Mouse (Mus musculus) ES-E14 (cell line): ENCODE data around the gene Lgi1.

Experiments used
- CHD2 ChIP-seq: IDR thresholded peaks from 2 replicates; pipeline ENCODE4 v1.6.1; 2014; ENCODE audit warnings: mild to moderate bottlenecking, low read depth, low read length, inconsistent platforms
- MAFK ChIP-seq: IDR thresholded peaks from 2 replicates; pipeline ENCODE4 v1.6.1; 2014; ENCODE audit warnings: mild to moderate bottlenecking, low read depth, low read length, inconsistent platforms; ENCODE audit not compliant: insufficient read depth

DNA sequence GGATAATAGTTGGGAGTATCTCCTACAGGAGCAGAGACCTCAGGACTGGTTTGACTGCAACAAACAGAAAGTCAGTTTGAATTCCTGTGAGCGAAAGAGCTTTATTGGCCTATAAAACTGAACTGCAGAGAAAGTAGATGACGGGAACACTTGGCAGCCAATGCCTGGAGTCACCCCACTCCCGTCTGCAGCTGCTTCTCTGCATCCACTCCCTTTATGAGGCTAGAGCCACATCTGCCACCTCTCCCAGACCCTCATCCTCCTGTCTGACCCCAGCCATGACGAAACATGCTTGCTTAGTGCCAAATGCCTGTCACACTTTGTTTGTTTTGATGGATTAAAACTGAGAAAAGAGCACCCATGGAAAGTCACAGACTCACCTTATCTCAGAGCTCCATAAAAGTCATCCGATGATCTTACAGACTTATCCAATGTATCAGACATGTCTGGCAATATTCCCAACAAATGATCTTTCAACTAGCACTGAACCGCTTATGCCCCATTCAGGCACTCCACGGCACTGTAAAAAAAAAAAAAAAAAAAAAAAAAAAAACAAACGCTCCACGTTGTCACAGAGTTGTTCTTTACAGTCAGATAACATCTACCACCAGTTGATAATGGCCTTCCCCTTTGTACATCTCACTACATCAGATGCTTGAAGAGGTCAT lies 93.8 kb downstream of the Lgi1 start:
- TF ChIP-seq CHD2 (no peak), MAFK (no peak)
